Mouse (Mus musculus) adrenal gland, adult 2 months (tissue): Measurements from ENCODE around the gene Frmd5. TPM values are rescaled to one million over a fixed set of nuclear protein-coding genes. Genes with fewer than 3 reads are reported as not detected.
"Not testable (repeated sequence)": the region's sequence is repeated elsewhere in the genome, so short reads cannot be mapped to it uniquely, and the experiment has no call there.

Source experiments
- DNase-seq: peaks from one replicate; pipeline ENCODE4 v3.0.0; 2021
- polyA plus RNA-seq: library from polyadenylated mRNA; depleted of rRNA; stranded (reverse); fragments of >200 nt; gene quantifications from 2 replicates; pipeline ENCODE4 v1.2.3, GENCODE M21; 2012; rRNA removed
- total RNA-seq, 2 experiments: library from RNA; stranded (reverse); gene quantifications; 2 replicates each; pipeline ENCODE4 v1.2.3; 2021

Frmd5 gene
- total and polyA plus RNA-seq, 3 experiments: 60.0 to 191 (median 173) TPM

GRCm38 (mm10) chr2:121505942-121506882, 300.7 kb downstream of the Frmd5 start, which contains the start of the genes Mfap1a and Wdr76:
TSS of gene Mfap1a (minus strand) at chr2:121506665.
TSS of gene Wdr76 (plus strand) at chr2:121506723.
- DNase-seq: peak; percentile 88

GRCm38 (mm10) chr2:121501550-121501949, 305.3 kb downstream of the Frmd5 start:
- not testable (repeated sequence) for DNase-seq

Other genes with a start within 250 kb of the Frmd5 start
- gene Casc4, start 59.9 kb upstream of the Frmd5 start, total RNA-seq: 10 to 100 TPM; 45.7 to 53.0 TPM
- gene Casc4, start 59.9 kb upstream of the Frmd5 start, polyA plus RNA-seq: 15.0 and 20.8 TPM in 2 replicates
- gene Ctdspl2, start 148.9 kb upstream of the Frmd5 start, total RNA-seq: 10 to 100 TPM; 24.8 to 30.8 TPM
- gene Ctdspl2, start 148.9 kb upstream of the Frmd5 start, polyA plus RNA-seq: 0.81 and 0.98 TPM in 2 replicates
- not detected for gene Mageb3, start 149.0 kb upstream of the Frmd5 start, total RNA-seq
- 0.04 TPM in 1 of 2 replicates, not detected in the other for gene Mageb3, start 149.0 kb upstream of the Frmd5 start, polyA plus RNA-seq
- 10 to 100 TPM; 15.7 to 21.1 TPM for gene Eif3j1, start 221.5 kb upstream of the Frmd5 start, total RNA-seq
- 6.0 and 7.8 TPM in 2 replicates for gene Eif3j1, start 221.5 kb upstream of the Frmd5 start, polyA plus RNA-seq